Mouse (Mus musculus): ENCODE data around the gene Rabac1.

GRCm38 (mm10) chr7:24931651-24932050, 40.9 kb downstream of the Rabac1 start:
- TF ChIP-seq CTCF (IDR thresholded peaks at IDR 0.05; ENCODE audit: low read depth, low read length), result no peak
- no peak for TF ChIP-seq TAL1 (conservative IDR thresholded peaks at IDR 0.05; ENCODE audit: low read depth, low read length)
- no peak for TF ChIP-seq GATA1 (IDR thresholded peaks at IDR 0.05; ENCODE audit: borderline replicate concordance, low read length)
